Mouse (Mus musculus): ENCODE results near the gene Sf3a2.

Sf3a2 gene

DNA sequence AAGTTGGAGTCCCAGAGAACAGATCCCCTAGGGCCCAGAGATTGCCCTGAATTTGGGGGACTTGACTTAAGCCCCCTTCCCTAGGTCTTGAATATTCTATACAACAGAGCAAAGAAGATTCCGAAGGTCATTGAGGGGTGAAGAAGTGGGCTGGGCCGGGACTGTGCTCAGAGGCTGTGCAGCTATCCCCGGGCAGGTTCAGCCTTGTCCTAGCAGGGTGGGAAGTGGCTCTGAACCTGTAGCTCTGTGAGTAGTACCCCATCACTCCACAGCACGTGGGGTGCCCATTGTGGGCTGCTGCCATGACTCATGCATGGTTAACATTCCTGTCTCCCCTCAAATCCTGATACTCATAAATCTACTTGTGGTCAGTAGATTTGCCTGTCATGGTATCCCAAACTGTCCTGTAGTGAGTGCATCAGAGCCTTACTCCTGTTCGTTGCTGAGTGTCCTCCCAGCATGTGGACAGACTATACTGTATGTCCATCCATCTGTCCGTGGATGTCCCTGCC is 21.6 kb upstream of the Sf3a2 start:
- DNase-seq, result no peak

DNA sequence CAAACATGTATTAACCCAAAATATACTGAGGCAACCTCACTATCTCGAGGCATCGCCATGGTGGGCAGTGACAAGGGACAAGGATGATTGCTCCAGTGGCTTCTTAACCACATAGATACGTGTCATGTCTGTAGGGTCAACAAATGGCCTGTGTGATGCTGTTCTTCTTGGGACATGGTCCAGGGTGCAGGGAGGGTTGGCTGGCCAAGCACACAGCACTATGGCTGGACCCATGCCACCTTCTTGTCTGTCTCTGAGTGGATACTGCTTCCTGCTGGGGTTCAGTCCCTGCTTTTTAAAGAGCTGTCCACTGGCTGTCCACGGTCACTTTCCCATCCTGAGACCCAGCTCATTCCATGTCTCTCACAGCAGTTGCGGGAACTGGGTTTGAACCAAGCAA is 20.9 kb upstream of the Sf3a2 start:
- DNase-seq, result no peak

DNA sequence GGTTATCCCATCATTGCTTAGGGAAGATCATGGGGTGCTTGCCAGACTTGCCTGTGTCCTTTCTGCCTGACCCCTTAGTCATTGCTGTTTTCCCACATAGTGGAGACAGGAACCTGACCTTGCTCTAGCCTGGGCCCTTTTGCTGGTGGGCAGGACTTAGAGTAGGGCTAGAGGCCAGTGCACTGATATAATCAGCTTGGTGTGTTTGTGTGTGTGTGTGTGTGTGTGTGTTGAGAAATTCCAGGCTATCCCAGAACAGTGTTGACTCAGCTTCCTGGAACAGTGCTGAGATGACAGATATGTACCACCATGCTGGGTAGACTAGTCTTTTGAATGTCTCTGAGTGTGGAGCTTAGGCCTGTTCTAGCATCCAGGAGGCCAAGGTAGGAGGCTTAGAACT is 18.4 kb upstream of the Sf3a2 start:
- no peak for DNase-seq

DNA sequence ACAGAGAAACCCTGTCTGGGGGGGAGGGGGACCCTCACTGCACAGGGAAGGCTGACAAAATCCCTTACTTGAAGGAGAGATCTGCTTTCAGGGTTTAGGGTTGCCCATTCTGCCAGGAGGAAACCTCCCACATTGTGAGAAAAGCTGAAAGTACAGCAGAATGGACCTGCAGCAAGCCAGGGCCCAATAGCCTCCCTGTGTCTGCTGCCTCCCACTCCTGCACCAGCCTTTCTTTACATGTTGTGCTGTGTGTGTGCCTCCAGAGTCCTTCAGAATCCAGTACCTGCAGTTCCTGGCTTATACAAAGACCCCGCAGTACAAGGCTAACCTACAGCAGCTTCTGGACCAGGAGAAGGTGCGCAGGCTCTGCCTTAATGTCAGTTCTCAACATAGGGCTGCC is 13.7 kb upstream of the Sf3a2 start:
- no peak for DNase-seq

DNA sequence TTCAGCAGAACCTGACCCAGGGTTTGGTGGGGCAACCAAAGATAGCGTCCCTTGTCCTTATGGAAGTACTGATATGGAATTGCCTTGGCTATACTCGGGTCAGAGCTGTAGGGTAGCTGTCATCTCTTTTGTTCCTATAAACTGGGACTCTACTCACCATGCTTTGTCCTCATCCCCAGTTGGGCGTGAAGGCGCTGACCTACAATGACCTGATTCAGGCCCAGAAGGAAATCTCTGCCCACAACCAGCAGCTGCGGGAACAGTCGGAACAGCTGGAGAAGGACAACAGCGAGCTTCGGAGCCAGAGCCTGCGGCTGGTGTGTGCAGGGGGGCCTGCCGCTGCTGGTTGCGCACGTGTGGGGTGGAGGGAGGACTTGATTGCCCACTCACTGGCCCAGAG is 13.1 kb upstream of the Sf3a2 start:
- DNase-seq, result no peak

DNA sequence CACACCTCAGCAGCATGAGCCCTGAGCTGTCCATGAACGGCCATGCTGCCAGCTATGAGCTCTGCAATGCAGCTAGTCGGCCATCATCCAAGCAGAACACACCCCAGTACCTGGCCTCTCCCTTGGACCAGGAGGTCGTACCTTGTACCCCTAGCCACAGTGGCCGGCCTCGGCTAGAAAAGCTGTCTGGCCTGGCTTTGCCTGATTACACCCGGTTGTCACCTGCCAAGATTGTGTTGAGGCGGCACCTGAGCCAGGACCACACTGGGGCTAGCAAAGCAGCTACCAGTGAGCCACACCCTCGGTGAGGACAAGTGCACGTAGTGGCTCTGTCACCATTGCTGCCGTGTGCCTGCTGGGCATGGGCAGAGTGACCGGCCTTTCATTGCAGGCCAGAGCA is 12.0 kb upstream of the Sf3a2 start:
- DNase-seq, result no peak

DNA sequence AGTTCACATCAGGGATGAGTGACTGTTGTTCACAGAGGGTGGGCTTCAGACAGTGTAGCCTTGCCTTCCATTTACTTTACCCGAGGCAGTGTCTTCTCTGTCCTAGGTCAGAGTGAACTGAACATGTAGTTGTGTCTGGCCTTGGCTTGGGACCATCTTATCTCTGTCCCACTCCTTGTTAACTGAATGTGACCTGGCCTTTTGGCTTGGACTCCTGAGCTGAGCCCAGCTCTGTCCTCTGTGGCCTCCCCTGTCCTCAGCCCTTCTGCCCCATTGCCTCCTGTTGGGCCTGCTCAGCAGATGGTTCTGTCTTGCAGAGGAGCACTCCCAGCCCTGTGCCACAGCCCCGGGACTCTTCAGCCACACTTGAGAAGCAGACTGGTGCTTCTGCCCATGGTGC is 10.5 kb upstream of the Sf3a2 start:
- DNase-seq, result no peak

DNA sequence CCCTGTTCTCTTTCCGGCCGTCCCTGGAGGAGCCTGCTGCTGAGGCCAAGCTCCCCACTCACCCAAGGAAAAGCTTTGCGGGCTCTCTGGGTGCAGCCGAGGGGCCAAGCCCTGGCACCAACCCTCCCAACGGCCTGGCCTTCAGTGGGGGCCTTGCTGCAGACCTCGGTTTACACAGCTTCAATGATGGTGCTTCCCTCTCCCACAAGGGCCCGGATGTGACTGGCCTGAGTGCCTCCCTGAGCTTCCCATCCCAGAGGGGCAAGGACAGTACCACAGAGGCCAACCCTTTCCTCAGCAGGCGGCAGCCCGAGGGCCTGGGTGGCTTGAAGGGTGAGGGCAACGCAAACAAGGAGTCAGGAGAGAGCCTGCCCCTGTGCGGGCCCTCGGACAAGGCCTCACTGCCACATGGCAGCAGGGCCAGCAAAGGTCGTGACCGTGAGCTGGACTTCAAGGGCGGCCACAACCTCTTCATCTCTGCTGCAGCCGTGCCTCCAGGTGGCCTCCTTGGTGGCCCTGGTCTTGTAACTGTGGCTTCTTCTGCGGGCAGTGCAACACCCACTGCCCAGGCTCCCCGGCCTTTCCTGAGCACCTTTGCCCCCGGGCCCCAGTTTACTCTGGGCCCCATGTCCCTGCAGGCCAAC is 7.1 kb upstream of the Sf3a2 start:
- DNase-seq, result no peak

DNA sequence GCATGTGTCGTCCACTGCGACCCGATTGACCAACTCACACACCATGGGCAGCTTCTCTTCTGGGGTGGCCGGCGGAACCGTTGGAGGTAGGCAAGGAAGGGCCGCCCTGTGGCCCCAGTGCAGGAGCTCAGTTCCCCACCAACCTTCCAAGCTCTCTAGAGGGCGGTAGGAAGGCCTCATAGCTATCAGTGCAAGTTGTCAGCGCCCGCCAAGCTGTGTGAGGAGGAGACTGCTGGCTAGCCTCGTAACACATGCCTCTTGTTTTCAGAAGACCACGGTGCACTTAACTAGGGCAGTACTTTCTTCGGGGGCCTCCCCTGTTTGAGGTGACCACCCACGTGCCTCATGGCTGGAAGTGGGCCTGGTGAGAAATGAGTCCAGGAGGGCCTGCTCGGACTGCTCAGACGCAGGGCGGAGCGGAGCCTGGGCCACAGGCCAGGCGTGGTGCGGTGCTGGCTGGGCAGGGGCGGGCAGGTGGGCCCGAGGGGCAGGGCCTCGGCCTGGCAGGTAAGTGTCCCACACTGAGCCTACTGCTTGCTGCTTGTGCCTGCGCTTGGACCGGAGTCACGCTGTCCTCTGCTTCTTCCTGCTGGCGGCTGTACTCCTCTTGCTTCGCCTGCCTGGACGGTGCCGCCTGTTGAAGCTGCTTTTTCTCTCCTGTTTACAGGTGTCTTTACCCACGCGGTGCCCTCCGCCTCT is 6.4 kb upstream of the Sf3a2 start:
- DNase-seq, result no peak

DNA sequence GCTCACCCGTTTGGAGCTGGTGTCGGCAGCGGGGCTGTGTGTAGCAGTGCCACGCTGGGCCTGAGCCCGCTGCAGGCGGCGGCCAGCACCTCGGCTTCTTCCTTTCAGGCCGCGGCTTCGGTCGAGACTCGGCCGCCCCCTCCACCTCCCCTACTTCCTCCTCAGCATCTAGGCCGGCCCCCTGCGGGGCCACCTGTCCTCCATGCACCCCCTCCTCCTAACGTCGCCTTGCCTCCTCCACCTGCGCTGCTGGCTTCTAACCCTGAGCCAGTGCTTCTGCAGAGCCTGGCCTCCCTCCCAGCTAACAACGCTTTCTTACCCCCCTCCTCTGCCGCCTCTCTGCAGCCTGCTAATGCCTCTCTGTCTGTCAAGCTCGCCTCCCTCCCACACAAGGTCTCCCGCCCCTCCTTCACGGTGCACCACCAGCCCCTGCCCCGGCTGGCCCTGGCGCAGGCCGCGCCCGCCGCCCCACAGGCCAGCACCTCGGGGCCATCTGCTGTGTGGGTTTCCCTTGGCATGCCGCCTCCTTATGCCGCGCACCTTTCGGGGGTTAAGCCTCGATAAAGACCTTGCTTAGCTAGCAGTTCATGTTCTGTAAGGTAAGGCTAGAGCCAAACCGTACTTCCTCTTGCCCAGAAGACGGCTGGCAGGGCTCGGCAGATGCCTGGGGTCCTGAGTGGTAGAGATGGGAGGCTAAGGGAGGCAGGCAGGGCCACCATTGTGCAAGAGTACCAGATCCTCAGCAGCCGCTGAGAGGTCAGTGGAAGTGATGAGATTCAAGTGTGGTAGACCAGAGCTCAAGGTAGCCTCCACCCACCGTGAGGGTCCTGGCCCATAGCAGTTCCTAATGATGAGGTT is 5.6 kb upstream of the Sf3a2 start:
- DNase-seq, result no peak

DNA sequence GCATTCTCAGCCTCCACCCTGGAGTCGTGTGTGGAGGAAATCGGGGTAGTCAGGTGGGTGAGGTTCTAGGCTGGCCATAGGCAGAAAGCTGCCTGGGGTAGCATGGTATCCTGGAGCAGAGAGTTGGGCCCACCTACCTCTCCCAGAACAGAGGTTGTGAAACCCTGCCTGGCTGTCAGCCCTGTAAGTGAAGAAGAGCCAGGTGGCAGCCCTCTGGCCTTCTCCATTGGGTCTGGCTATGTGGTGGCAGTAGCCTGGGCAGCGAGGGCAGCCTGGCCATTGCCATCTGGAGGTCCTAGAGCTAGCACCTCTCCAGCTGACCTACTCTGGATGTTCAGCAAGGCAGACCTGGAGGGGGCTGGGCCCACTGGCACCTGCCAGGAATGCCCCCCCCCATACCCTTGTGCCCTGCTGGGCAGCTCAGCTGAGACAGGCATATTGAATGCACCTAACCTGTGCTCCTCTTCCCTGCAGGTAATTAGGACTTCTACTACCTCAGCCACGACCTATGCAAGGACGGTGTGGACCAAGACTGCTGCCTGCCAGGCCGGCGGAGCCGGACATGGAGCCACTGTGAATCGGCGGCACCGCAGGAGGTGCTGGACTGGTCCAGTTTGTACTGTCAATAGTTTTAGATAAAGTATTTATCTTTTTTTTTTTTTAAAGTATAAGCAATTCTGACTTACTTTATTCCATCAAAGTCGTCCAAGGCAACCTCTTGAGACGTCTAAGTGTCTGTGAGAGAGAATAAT is 4.8 kb upstream of the Sf3a2 start:
- no peak for DNase-seq

DNA sequence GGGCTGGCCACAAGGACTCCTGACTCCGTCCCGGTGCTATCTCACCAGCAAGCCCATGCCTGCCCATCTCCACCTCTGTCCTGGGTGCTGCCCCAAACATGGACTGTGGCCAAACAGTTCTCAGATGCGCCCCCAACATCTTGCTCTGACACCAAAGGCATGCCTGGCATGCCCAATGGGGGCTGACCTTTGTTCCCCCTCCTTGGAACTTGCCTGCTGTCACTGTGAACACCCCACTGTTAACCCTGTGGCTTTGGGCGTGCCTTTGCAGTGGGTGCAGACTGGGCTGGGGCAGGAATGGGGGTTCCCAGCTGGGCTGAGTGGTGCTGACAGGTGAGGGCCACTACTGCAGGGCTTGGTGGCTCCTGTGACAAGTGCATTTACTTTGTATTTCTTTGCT is 4.2 kb upstream of the Sf3a2 start:
- no peak for DNase-seq

DNA sequence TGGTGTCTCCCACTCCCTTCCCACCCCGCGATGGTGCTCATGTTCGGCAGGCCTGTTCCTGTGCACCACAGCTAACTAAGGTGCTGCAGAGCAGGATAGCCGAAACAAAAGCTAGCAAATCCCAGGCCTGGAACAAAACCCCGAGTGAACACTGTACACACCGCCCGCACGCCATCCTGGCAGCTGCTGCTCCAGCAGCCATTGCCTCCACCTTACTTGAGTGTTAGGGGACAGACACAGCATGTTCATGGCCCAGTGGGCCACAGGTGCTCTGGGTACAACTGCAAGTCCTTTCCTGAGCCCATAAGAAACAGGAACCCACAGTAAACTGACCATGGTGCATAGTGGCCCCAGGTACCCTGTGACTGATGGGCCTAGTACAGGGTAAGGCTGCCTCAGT is 3.2 kb upstream of the Sf3a2 start:
- DNase-seq, result no peak

DNA sequence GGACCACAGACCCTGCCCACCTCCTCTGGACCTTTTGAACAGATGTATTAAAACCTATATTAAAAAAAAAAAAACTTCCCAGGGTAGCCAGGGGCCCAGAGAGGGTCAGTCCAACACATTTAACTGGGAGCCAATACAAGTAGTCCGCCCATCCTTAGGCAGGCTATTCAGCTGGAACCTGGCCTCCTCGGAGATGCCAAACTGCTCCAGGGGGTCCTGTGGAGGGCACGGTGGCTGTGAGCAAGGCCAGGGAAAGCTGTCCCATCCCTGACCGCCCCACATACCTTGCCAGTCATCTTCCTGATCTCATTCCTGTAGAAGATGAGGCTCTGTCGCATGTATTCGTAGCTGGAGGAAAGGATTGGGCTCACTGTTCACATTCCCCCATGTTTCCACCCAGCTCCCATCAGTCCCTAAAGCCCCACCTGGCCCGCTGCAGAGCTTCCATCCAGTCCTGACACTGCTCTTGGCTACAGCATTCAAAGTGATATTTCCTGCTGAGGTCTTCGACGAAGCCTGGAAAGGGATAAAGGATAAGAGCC is 1.6 kb upstream of the Sf3a2 start:
- DNase-seq, result no peak

DNA sequence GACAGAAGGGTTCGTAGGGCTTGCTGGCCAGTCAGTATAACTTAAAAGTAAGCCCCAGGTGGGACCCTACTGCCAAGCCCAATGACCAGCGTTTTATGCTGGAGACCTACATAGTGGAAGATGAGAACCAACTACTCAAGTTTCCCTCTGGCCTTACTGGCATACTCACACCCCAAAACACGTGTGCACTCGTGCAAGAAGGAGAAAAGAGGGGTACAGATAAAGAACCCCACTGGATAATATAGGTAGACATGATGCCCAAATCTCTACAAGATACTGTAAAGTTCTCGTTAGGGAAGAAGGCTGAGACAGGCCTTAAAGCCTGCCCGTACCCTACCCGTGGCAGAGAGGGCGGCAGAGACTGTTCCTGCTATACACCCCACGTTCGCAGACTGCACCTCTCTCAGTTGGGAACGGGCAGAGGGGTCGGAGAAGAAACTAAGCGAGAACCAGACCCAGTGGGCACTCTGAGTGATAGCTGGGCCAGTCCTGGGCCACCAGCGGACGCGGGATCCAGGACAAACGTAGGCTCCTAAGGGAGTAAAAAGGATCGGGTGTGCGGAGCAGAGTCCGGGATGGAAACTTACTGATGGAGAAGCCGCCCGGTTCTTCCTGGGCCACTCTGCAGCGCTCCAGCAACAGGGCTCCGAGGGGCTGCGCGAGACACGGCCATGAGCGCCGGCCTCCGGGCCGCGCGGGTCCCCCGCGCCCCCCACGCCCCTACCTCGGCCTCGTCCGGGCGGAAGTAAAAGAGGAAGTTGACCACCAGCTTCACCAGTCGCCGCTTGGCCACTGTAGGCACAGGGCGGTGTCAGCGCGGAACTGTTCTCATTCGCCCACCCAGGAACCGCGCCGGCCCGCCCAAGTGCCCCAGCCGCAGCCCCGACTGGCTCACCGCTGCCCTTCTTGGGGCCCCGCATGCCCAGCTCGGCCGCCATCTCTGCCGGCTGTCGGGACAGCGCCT is 530 bp upstream of the Sf3a2 start:
- DNase-seq, result no peak

DNA sequence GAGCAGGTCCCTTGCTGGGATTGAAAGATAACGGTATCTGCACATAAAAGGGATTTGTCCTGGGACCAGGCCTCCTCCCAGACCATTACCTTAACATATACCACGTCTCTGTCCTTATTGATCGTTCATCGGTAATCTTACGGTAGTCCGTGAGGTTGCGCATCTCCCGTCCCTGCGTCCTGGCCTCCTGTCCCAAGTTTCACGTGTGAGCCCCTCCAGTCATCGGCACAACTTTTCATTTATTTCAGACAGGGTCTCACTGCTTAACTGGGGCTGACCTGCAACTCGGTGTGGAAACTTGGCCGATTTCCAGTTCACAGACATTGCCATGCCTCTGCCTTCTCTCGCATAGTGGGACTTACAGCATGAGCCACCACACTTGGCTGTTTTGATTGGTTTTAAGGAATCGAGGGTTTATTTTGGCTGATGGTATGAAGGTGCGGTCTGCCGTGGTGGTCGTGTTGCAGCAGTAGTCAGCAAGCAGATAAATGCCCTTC is 1.1 kb downstream of the Sf3a2 start:
- no peak for DNase-seq

DNA sequence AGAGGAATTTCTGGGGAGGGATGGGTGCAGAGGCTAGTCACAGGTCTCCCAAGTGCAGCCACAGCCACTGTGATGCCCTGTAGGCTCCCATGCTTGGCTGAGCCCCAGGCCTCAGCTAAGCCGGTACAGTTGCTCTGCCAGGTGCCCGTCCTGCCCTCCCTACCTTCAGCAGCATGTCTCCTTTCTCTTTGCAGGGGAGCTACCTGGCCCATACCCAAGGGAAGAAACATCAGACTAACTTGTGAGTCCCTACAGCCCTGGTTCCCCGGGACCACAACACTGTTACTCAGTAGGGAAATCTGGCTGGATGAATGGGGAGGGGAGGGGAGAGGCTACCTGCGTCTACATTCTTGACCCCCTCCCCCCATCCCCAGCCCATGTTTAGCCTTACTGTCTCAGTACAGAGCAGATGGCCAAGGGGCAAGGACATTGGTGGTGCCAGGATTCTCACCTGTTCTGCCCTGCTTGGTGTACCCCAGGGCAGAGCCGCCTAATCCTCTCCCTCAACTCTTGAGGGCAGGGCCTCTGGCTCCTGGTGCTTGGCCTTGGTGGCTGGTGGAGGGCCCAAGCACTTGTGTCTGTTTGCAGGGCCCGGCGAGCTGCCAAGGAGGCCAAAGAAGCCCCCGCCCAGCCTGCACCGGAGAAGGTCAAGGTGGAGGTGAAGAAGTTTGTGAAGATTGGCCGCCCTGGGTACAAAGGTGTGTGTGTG is 4.4 kb downstream of the Sf3a2 start:
- DNase-seq, result no peak

DNA sequence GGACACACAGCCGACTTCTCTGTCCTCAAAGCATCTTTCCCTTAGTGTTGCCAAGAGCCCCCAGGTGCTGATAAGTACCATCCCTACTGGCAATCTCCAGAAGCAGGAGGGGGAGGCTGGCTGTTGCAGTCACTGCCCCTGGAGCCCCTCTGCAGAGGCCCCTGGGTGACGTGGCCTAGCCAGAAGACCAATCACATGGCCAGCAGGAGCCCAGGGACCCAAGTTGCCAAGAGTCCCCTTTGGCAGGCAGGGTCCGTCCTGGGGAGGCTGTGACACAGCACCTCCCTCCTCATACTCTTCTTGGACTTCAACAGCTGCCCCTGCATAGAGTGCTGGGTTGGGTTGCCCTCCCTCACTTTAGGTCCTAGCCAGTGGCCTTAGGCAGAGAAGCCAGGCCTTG is 5.0 kb downstream of the Sf3a2 start:
- DNase-seq, result no peak

DNA sequence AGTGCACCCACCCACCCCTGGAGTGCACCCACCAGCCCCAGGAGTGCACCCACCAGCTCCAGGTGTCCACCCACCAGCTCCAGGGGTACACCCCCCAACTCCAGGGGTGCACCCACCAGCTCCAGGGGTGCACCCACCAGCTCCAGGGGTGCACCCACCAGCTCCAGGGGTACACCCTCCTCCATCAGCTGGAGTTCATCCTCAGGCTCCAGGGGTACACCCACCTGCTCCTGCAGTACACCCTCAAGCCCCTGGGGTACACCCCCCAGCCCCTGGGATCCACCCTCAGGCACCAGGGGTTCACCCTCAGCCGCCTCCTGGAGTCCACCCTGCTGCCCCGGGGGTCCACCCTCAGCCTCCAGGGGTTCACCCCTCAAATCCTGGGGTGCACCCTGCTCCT is 6.3 kb downstream of the Sf3a2 start:
- no peak for DNase-seq

DNA sequence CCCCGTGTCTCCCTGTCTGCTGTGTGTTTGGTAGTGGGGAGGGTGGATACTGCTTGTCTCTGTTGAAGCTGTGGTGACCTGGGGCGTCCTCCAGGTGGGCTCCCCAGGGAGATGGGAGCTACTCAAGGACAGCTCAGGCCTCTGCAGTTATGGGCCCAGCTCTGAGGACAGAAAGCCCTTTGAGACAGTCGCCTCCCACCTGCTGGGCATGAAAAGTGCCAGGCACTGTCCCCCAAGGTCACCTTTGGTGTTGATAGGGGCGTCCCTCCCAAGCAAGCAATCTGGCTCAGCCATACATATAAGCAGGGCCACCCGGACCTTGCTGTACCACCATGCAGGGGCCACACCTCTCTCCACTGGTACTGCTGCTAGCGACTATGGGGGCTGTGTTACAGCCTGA is 6.9 kb downstream of the Sf3a2 start, which contains the start of gene Amh:
TSS of gene Amh (plus strand) at position 328 of the 400 bp plus-strand sequence.
- no peak for DNase-seq

DNA sequence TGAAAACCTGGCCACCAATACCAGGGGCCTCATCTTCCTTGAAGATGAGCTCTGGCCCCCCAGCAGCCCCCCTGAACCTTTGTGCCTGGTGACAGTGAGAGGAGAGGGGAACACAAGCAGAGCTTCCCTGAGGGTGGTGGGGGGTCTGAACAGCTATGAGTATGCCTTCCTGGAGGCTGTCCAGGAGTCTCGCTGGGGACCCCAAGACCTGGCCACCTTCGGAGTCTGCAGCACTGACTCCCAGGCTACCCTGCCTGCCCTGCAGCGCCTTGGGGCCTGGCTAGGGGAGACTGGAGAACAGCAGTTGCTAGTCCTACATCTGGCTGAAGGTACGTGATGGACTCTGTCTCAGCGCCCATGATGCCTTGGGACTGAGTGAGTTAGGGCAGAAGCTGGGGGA is 7.3 kb downstream of the Sf3a2 start:
- DNase-seq, result no peak

Data from lung, adult 18-20 months (tissue).